1 mouse cellular context compared by ENCODE assay signal in the genomic region with DNA sequence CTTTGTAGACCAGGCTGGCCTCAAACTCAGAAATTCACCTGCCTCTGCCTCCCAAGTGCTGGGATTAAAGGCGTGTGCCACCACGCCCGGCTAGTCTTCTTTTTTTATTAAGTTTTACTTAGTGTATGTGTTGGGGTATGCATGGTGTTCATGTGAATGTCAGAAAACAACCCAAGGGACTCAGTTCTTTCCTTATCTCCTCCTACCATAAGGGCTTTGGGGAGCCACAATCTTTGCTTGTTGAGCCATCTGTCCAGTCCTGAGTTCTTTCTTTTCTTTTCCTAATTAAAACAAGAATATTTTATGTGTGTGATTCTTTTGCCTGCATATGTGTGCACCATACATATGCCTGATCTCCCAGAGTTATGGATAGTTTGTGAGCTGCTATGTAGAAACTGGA.
TF ChIP-seq lines count a peak whose summit lies in the region.

No protein-coding gene starts in this region.

TF ChIP-seq in MEL, 35 proteins besides CTCF, POLR2A, EP300 and RAD21:
- TF ChIP-seq TCF12 (IDR thresholded peaks at IDR 0.05; ENCODE audit: low read depth, low read length) (peak; percentile 31; the same call in 1 of the 2 replicates), TAL1 (IDR thresholded peaks at IDR 0.05; ENCODE audit: low read length) (peak; percentile 72), BHLHE40 (IDR thresholded peaks at IDR 0.05; ENCODE audit: borderline replicate concordance, low read depth, low read length) (no peak), ETS1 (IDR thresholded peaks at IDR 0.05; ENCODE audit: low read depth, low read length) (no peak)
